Mouse (Mus musculus) midbrain, embryonic 12.5 days (tissue): ENCODE data around the gene Plscr1. TPM values are rescaled to one million over a fixed set of nuclear protein-coding genes. Genes with fewer than 3 reads are reported as not detected.

Source experiments
- ATAC-seq: fragments of 200-750 bp; cut with Nextera tagmentation; 2 replicates; pipeline ENCODE4 v1.8.0; 2017; ENCODE audit warnings: low read depth, moderate TSS enrichment, moderate library complexity; ENCODE audit not compliant: low FRiP score
- H3K27ac ChIP-seq: fragments of 300-500 bp; sonication (generic); replicated peaks from 2 replicates; pipeline ENCODE4 v1.5.1; 2016; ENCODE audit warnings: mild to moderate bottlenecking
- H3K27me3 ChIP-seq: fragments of 300-500 bp; sonication (generic); 2 replicates; pipeline ENCODE4 v1.6.1; 2016; ENCODE audit warnings: mild to moderate bottlenecking
- H3K36me3 ChIP-seq: fragments of 300-500 bp; sonication (generic); 2 replicates; pipeline ENCODE4 v1.6.1; 2016
- H3K4me1 ChIP-seq: fragments of 300-500 bp; sonication (generic); 2 replicates; pipeline ENCODE4 v1.6.1; 2016
- H3K4me2 ChIP-seq: fragments of 300-500 bp; sonication (generic); replicated peaks from 2 replicates; pipeline ENCODE4 v1.6.1; 2016; ENCODE audit warnings: mild to moderate bottlenecking, moderate library complexity
- H3K4me3 ChIP-seq: fragments of 300-500 bp; sonication (generic); 2 replicates; pipeline ENCODE4 v1.5.1; 2016; ENCODE audit warnings: mild to moderate bottlenecking
- H3K9ac ChIP-seq: fragments of 300-500 bp; sonication (generic); replicated peaks from 2 replicates; pipeline ENCODE4 v1.6.1; 2016; ENCODE audit warnings: mild to moderate bottlenecking, moderate library complexity
- H3K9me3 ChIP-seq: fragments of 300-500 bp; sonication (generic); 2 replicates; pipeline ENCODE4 v1.6.1; 2016; ENCODE audit warnings: mild to moderate bottlenecking
- WGBS: fragments of 180-500 bp; shearing (Covaris S2); methylation state at CpG from one replicate; pipeline ENCODE4 v1.1.7; 2016; 5-methylcytosine and 5-hydroxymethylcytosine counted together
- polyA plus RNA-seq: library from polyadenylated mRNA; unstranded; fragments of >200 nt; fragmentation: Nextera tagmentation; extraction: Ambion mirVana; gene quantifications from 2 replicates; pipeline ENCODE4 v1.2.1, GENCODE M21; 2016

The Plscr1 gene
- polyA plus RNA-seq, 1 experiment from 2014 or later = 18.3 TPM

DNA sequence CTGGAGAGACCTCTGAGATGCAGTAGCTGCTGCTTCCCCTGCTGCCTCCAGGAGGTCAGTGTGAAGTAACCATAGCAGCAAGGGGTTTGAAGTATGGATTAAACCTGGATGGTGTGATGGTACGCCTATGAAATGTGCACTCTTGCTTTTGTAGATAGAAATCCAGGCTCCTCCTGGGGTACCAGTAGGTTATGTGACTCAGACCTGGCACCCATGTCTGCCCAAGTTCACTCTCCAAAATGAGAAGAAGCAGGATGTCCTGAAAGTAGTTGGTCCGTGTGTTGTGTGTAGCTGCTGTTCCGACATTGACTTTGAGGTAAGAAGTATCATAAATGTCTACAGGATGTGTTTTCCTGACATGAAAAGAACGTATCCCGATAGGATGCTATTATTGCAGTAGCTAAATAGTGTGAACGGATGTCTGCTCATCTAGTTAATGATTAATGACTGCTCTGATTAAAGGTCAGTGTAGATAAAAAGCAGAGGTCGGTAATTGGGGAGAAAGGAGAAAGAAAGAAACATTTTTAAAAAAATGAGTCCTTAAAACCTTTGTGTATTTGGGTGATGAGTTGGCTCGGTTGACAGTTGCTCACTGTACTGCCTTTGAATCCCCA, 17.1 kb downstream of the Plscr1 start:
- Histone ChIP-seq H3K27me3 (no peaks in the 10 kb centered on the region), H3K36me3 (peaks cover 8% of the 10 kb centered on the region; the same call in 1 of the 2 replicates), H3K4me2 (no peak overlapping the region), H3K9me3 (no peaks in the 10 kb centered on the region), H3K4me3 (no peak overlapping the region), H3K27ac (no peak overlapping the region), H3K4me1 (no peaks in the 10 kb centered on the region), H3K9ac (no peak overlapping the region)
- ATAC-seq = no peak
- WGBS = 89% methylated on average over 8 of the region's 8 CpGs

DNA sequence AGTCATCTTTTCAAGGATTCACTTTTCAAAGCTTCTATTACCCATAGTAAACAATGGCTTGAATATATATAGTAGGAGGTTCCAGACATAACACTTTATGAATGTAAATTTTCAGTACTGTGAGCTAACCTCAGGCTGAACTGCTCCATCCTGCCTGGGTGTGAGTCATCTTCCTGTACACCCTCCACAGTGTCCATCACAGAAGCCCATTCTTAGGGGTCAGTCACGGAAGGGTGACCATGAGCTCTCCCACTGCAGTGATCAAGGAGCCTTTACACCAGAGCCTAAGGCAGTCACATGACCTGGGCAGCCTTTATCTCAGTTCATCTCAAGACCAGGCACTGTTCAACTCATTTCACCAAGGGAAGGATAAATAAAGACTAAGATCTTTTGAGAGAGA, 18.2 kb downstream of the Plscr1 start:
- ATAC-seq = no peak
- H3K4me1 ChIP-seq = no peaks in the 10 kb centered on the region
- H3K4me2 ChIP-seq = no peak overlapping the region
- H3K9me3 ChIP-seq = no peaks in the 10 kb centered on the region
- WGBS = 76% methylated on average over 1 of the region's 1 CpGs
- peaks cover 8% of the 10 kb centered on the region; the same call in 1 of the 2 replicates for H3K36me3 ChIP-seq
- H3K4me3 ChIP-seq = no peak overlapping the region
- no peaks in the 10 kb centered on the region for H3K27me3 ChIP-seq
- no peak overlapping the region for H3K27ac ChIP-seq
- no peak overlapping the region for H3K9ac ChIP-seq

- H3K4me1 ChIP-seq = no peaks in the 10 kb centered on the region
- WGBS = 96% methylated on average over 5 of the region's 5 CpGs
- H3K27me3 ChIP-seq = no peaks in the 10 kb centered on the region
- H3K4me3 ChIP-seq = no peak overlapping the region
- no peak overlapping the region for H3K27ac ChIP-seq
- ATAC-seq = no peak
- H3K36me3 ChIP-seq = peaks cover 8% of the 10 kb centered on the region; the same call in 1 of the 2 replicates
- H3K9ac ChIP-seq = no peak overlapping the region
- no peaks in the 10 kb centered on the region for H3K9me3 ChIP-seq
- no peak overlapping the region for H3K4me2 ChIP-seq
Observed at GRCm38 (mm10) chr9:92269829-92270404, 20.4 kb downstream of the Plscr1 start.

DNA sequence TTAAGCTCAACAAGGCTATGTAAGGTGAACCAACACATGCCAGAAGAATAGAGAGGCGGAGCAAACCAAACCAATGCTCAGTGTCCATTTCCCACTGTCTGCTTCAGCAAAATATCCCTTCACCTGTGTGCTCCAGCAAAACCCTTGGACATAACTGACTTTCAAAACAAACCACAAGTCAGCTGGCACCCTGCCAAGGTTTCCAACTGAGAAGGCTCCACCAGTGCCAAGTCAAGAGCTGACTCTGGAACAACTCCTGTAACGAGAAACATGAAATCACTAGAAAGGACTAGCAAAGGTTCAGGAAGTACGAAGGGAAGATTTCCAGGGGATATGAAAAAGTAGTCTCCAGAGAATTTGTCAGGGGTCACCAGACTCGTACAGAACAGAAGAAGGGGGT, 21.4 kb downstream of the Plscr1 start:
- Histone ChIP-seq H3K4me1 (no peaks in the 10 kb centered on the region), H3K4me2 (no peak overlapping the region), H3K9ac (no peak overlapping the region), H3K36me3 (peaks cover 8% of the 10 kb centered on the region; the same call in 1 of the 2 replicates), H3K4me3 (no peak overlapping the region), H3K27ac (no peak overlapping the region), H3K27me3 (no peaks in the 10 kb centered on the region), H3K9me3 (no peaks in the 10 kb centered on the region)
- ATAC-seq = no peak
- 45% methylated on average over 4 of the region's 4 CpGs for WGBS

DNA sequence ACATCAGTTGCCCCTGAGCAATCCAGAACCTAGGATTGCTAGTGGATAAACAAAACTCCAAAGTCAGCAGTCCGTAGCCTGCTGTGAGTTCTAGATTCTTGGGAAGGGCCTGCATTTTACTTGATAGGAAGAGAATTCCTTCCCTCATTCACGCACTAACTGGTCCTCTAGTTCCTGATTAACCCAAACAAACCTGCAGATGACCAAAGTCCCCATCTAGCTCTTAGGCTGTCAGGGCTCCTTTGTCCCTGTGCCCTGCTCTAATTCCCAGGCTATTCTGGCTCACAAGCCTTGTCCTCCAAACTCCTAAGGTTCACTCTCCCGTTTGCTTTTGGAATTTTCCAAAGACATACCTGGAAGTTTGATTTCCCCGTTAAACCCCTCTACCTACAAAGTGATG, 23.1 kb downstream of the Plscr1 start:
- no peak for ATAC-seq
- peaks cover 5% of the 10 kb centered on the region; the same call in 1 of the 2 replicates for H3K36me3 ChIP-seq
- H3K27me3 ChIP-seq = no peaks in the 10 kb centered on the region
- no peak overlapping the region for H3K9ac ChIP-seq
- H3K4me2 ChIP-seq = no peak overlapping the region
- 84% methylated on average over 4 of the region's 4 CpGs for WGBS
- H3K27ac ChIP-seq = no peak overlapping the region
- H3K9me3 ChIP-seq = no peaks in the 10 kb centered on the region
- H3K4me3 ChIP-seq = no peak overlapping the region
- no peaks in the 10 kb centered on the region for H3K4me1 ChIP-seq

GRCm38 (mm10) chr9:92273271-92273670, 23.7 kb downstream of the Plscr1 start:
- no peak for ATAC-seq
- peaks cover 5% of the 10 kb centered on the region; the same call in 1 of the 2 replicates for H3K36me3 ChIP-seq
- 92% methylated on average over 2 of the region's 2 CpGs for WGBS
- H3K4me3 ChIP-seq = no peak overlapping the region
- no peaks in the 10 kb centered on the region for H3K4me1 ChIP-seq
- no peak overlapping the region for H3K4me2 ChIP-seq
- H3K27me3 ChIP-seq = no peaks in the 10 kb centered on the region
- H3K9me3 ChIP-seq = no peaks in the 10 kb centered on the region
- no peak overlapping the region for H3K27ac ChIP-seq
- no peak overlapping the region for H3K9ac ChIP-seq

GRCm38 (mm10) chr9:92273956-92274762, 24.6 kb downstream of the Plscr1 start:
- H3K27ac ChIP-seq = no peak overlapping the region
- no peaks in the 10 kb centered on the region for H3K27me3 ChIP-seq
- ATAC-seq = no peak
- H3K4me2 ChIP-seq = no peak overlapping the region
- peaks cover 5% of the 10 kb centered on the region; the same call in 1 of the 2 replicates for H3K36me3 ChIP-seq
- 75% methylated on average over 6 of the region's 6 CpGs for WGBS
- no peaks in the 10 kb centered on the region for H3K4me1 ChIP-seq
- no peaks in the 10 kb centered on the region for H3K9me3 ChIP-seq
- no peak overlapping the region for H3K4me3 ChIP-seq
- H3K9ac ChIP-seq = no peak overlapping the region

DNA sequence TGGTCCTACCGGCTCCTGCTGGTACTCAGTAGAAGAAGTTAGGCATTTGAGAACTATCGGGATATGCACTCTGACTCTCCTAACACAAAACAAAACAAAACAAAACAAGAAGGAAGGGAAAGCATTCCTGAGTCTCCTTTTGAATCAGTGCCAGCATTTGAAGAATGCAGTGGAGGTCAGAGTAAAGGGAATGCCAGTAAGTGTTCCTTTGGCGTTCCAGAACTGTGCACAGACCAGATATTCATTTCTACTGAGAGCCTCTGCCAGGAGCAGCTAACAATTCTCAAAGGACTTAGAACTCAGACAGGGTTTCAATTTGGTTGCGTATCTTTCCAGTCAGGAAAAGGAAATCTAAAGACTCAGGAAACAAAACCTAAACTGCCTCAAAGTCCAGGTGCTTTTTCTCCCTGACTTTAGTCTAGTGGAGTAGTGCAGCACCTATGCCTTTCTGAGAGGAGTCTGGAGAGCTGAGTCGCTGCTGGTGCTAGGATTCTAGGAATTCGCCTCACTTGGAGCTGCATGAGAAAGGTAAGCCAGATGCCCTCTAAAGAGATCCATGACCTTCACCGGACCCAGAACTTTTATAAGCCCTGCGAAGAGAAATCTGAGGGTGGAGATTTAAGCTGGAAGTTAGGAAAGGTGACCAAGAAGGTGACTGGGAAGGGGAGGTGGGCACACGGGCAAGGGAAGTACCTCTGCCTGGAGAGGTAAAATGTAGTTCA, 26.1 kb downstream of the Plscr1 start, which contains the start of gene Plscr2:
Gene Plscr2, plus strand, starts transcription at position 117 of the 722 bp plus-strand sequence.
- no peak within 1 kb of the TSS for H3K4me2 ChIP-seq
- no peak within 1 kb of the TSS for H3K4me3 ChIP-seq
- no peak within 1 kb of the TSS for H3K27ac ChIP-seq
- H3K36me3 ChIP-seq = peaks cover 1% of the 10 kb centered on the region; the same call in 1 of the 2 replicates
- no peaks in the 10 kb centered on the region for H3K27me3 ChIP-seq
- WGBS = 80% methylated on average over 9 of the region's 9 CpGs
- H3K9ac ChIP-seq = no peak within 1 kb of the TSS
- no peaks in the 10 kb centered on the region for H3K4me1 ChIP-seq
- no peak for ATAC-seq
- no peaks in the 10 kb centered on the region for H3K9me3 ChIP-seq

- 83% methylated on average over 7 of the region's 7 CpGs for WGBS
- no peaks in the 10 kb centered on the region for H3K9me3 ChIP-seq
- no peaks in the 10 kb centered on the region for H3K36me3 ChIP-seq
- H3K4me2 ChIP-seq = no peak overlapping the region
- H3K4me1 ChIP-seq = no peaks in the 10 kb centered on the region
- ATAC-seq = no peak
- no peak overlapping the region for H3K27ac ChIP-seq
- no peak overlapping the region for H3K9ac ChIP-seq
- H3K4me3 ChIP-seq = no peak overlapping the region
- H3K27me3 ChIP-seq = no peaks in the 10 kb centered on the region
Observed at GRCm38 (mm10) chr9:92276360-92276759, 26.8 kb downstream of the Plscr1 start.

- Histone ChIP-seq H3K4me2 (no peak overlapping the region), H3K4me3 (no peak overlapping the region), H3K36me3 (no peaks in the 10 kb centered on the region), H3K27ac (no peak overlapping the region), H3K4me1 (no peaks in the 10 kb centered on the region), H3K27me3 (no peaks in the 10 kb centered on the region), H3K9ac (no peak overlapping the region), H3K9me3 (no peaks in the 10 kb centered on the region)
- 93% methylated on average over 1 of the region's 1 CpGs for WGBS
- ATAC-seq = no peak
Observed at GRCm38 (mm10) chr9:92280048-92280447, 30.5 kb downstream of the Plscr1 start.

GRCm38 (mm10) chr9:92282563-92283171, 33.1 kb downstream of the Plscr1 start:
- H3K36me3 ChIP-seq = no peaks in the 10 kb centered on the region
- no peak for ATAC-seq

More at GRCm38 (mm10) chr9:92282563-92283171, 33.1 kb downstream of the Plscr1 start:
- H3K4me1 ChIP-seq = no peaks in the 10 kb centered on the region
- H3K9ac ChIP-seq = no peak overlapping the region
- no peak overlapping the region for H3K4me2 ChIP-seq
- 36% methylated on average over 7 of the region's 7 CpGs for WGBS
- no peaks in the 10 kb centered on the region for H3K9me3 ChIP-seq
- no peak overlapping the region for H3K4me3 ChIP-seq
- no peaks in the 10 kb centered on the region for H3K27me3 ChIP-seq
- H3K27ac ChIP-seq = no peak overlapping the region
